Mouse (Mus musculus): ENCODE results near the gene Gm11060.

GRCm38 (mm10) chr2:105088005-105088404 lies 3.8 kb upstream of the Gm11060 start:
- no peak for TF ChIP-seq CTCF (IDR thresholded peaks at IDR 0.05; ENCODE audit: control insufficient read depth, insufficient read depth, insufficient replicate concordance, low read depth, low read length)
- TF ChIP-seq POLR2A (IDR thresholded peaks at IDR 0.05; ENCODE audit: control insufficient read depth, low read depth, low read length) = no peak
